Mouse (Mus musculus) liver, adult 2 months (tissue): ENCODE data around the gene Clec2g.

Experiments
- CTCF ChIP-seq: fragments of 200-500 bp; IDR thresholded peaks from 2 replicates; pipeline ENCODE4 v1.5.1; 2011; ENCODE audit warnings: low read depth, low read length, control low read depth
- POLR2A ChIP-seq: fragments of 200-500 bp; IDR thresholded peaks from 2 replicates; pipeline ENCODE4 v1.6.1; 2011; ENCODE audit warnings: low read length, control low read depth; ENCODE audit not compliant: insufficient read depth; ENCODE audit errors: extremely low read depth

DNA sequence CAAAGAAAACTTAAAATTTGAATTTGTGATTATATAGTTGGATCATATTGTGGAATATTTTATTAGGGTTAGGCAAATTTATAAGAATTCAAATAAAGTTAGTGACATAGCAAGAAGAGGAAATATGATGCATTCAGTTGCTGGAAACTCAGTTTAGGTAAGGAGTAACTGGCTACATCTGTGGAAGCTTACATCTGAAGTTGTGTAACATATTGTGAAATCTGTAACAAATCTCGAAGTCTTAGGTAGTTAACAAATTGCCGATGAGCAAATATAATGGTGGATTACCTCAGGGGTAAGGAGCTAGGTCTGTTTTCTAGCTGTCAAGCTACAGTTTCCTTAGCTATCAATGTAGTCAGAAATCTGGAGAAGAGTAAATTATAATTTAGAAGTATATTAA, 16.9 kb upstream of the Clec2g start:
- no peak for TF ChIP-seq POLR2A
- no peak for TF ChIP-seq CTCF
